Mouse (Mus musculus) midbrain, embryonic 15.5 days (tissue): ENCODE measurements around the gene Trappc2l. TPM values are rescaled to one million over a fixed set of nuclear protein-coding genes. Genes with fewer than 3 reads are reported as not detected.

Source experiments
- ATAC-seq: fragments of 200-750 bp; cut with Nextera tagmentation; replicated peaks from 2 replicates; pipeline ENCODE4 v1.8.0; 2017; ENCODE audit warnings: moderate TSS enrichment
- H3K27ac ChIP-seq: fragments of 300-500 bp; sonication (generic); 2 replicates; pipeline ENCODE4 v1.5.1; 2015; ENCODE audit warnings: mild to moderate bottlenecking, inconsistent platforms
- H3K27me3 ChIP-seq: fragments of 300-500 bp; sonication (generic); replicated peaks from 2 replicates; pipeline ENCODE4 v1.6.1; 2015; ENCODE audit warnings: inconsistent platforms
- H3K36me3 ChIP-seq: fragments of 300-500 bp; sonication (generic); replicated peaks from 2 replicates; pipeline ENCODE4 v1.6.1; 2015; ENCODE audit warnings: inconsistent platforms
- H3K4me1 ChIP-seq: fragments of 300-500 bp; sonication (generic); 2 replicates; pipeline ENCODE4 v1.6.1; 2015; ENCODE audit warnings: inconsistent platforms
- H3K4me2 ChIP-seq: fragments of 300-500 bp; sonication (generic); 2 replicates; pipeline ENCODE4 v1.6.1; 2015; ENCODE audit warnings: inconsistent platforms, mild to moderate bottlenecking, moderate library complexity
- H3K4me3 ChIP-seq: fragments of 300-500 bp; sonication (generic); 2 replicates; pipeline ENCODE4 v1.5.1; 2015; ENCODE audit warnings: mild to moderate bottlenecking, inconsistent platforms
- H3K9ac ChIP-seq: fragments of 300-500 bp; sonication (generic); 2 replicates; pipeline ENCODE4 v1.6.1; 2015; ENCODE audit warnings: mild to moderate bottlenecking, inconsistent platforms
- H3K9me3 ChIP-seq: fragments of 300-500 bp; sonication (generic); 2 replicates; pipeline ENCODE4 v1.6.1; 2016; ENCODE audit warnings: inconsistent platforms
- WGBS: fragments of 180-500 bp; shearing (Covaris S2); methylation state at CpG from one replicate; pipeline ENCODE4 v1.1.7; 2015; ENCODE audit warnings: mixed read lengths; 5-methylcytosine and 5-hydroxymethylcytosine counted together
- microRNA-seq: library from miRNA; unstranded; fragments of <30 nt; microRNA quantifications from one replicate; pipeline ENCODE4, GENCODE M21; 2016
- polyA plus RNA-seq: library from polyadenylated mRNA; unstranded; fragments of >200 nt; fragmentation: Nextera tagmentation; extraction: Ambion mirVana; gene quantifications from 2 replicates; pipeline ENCODE4 v1.2.1, GENCODE M21; 2015

Gene Trappc2l
- polyA plus RNA-seq, 1 experiment from 2014 or later, result 120 TPM

DNA sequence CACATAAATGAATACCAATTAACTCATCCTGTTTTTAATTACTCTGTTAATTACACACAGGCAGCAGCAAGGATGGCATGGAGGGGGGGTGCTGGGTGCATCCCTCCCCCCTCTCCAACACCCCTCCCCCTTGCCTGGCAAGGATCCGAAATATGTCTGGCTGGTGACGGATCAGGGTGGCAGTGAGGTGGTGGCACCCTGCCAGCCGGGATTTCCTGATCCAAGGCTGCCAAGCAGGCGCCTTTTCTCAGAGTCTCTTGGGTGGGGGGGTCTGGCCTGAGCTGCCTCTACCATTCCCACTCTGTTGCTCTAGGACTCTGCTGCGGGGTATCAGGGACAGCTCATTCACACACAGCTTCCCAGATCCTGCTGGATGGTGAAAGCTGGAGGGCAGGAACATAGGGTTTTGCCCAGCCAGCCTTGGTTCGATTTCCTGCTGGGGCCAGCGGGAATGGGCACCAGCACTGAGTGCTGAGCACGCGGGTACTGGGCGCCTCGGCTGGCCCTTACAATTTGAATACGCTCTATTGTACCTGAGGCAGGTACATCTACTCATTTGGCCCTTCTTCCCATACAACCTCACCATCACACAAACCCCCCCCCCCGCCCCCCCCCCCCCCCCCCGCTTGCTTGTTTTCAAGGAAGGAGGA lies 54.4 kb downstream of the Trappc2l start:
- Histone ChIP-seq H3K27me3 (no peaks in the 10 kb centered on the region), H3K36me3 (no peaks in the 10 kb centered on the region), H3K4me2 (peak overlapping the region; percentile 13; the same call in 1 of the 2 replicates), H3K4me1 (peaks cover 71% of the 10 kb centered on the region), H3K27ac (peak overlapping the region; percentile 40; the same call in 1 of the 2 replicates), H3K9ac (no peak overlapping the region), H3K4me3 (no peak overlapping the region), H3K9me3 (no peaks in the 10 kb centered on the region)
- peak; percentile 54 for ATAC-seq
- WGBS, result 50% methylated on average over 13 of the region's 14 CpGs

Small RNAs within 50 kb of the gene (microRNA-seq; reads per million reads assigned to microRNA genes)
- not detected for gene Mir6396

Other genes starting within 250 kb of the Trappc2l start
- 38.9 and 41.3 TPM in 2 replicates for gene Zc3h18, start 235.0 kb upstream of the Trappc2l start, polyA plus RNA-seq
- 0.26 TPM in 1 of 2 replicates, not detected in the other for gene Il17c, start 189.6 kb upstream of the Trappc2l start, polyA plus RNA-seq
- 33.6 and 35.1 TPM in 2 replicates for gene Cyba, start 178.7 kb upstream of the Trappc2l start, polyA plus RNA-seq
- 62.3 and 68.3 TPM in 2 replicates for gene Mvd, start 168.2 kb upstream of the Trappc2l start, polyA plus RNA-seq
- gene Snai3, start 150.9 kb upstream of the Trappc2l start, polyA plus RNA-seq, result not detected in 2 replicates
- 34.3 and 41.5 TPM in 2 replicates for gene Rnf166, start 135.6 kb upstream of the Trappc2l start, polyA plus RNA-seq
- gene Ctu2, start 135.5 kb upstream of the Trappc2l start, polyA plus RNA-seq, result 80.0 and 80.4 TPM in 2 replicates
- 2.7 and 3.3 TPM in 2 replicates for gene Piezo1, start 60.3 kb upstream of the Trappc2l start, polyA plus RNA-seq
- gene Cdt1, start 43.6 kb upstream of the Trappc2l start, polyA plus RNA-seq, result 7.0 and 8.2 TPM in 2 replicates
- gene Aprt, start 34.7 kb upstream of the Trappc2l start, polyA plus RNA-seq, result 166 and 173 TPM in 2 replicates
- gene Galns, start 177 bp upstream of the Trappc2l start, polyA plus RNA-seq, result 7.2 and 9.0 TPM in 2 replicates
- not detected in 2 replicates for gene Pabpn1l, start 11.1 kb downstream of the Trappc2l start, polyA plus RNA-seq
- 20.2 and 21.4 TPM in 2 replicates for gene Cbfa2t3, start 87.5 kb downstream of the Trappc2l start, polyA plus RNA-seq
- gene Acsf3, start 163.8 kb downstream of the Trappc2l start, polyA plus RNA-seq, result 16.4 and 18.3 TPM in 2 replicates
- gene Cdh15, start 236.3 kb downstream of the Trappc2l start, polyA plus RNA-seq, result 2.0 and 2.1 TPM in 2 replicates